Mouse (Mus musculus) gastrocnemius, postnatal 36 days (tissue): ENCODE measurements around the gene Hlcs. TPM values are rescaled to one million over a fixed set of nuclear protein-coding genes. Genes with fewer than 3 reads are reported as not detected.
"Not testable (repeated sequence)": the region's sequence is repeated elsewhere in the genome, so short reads cannot be mapped to it uniquely, and the experiment has no call there.

Experiments used
- DNase-seq, 2 experiments: peaks; one replicate each; pipeline ENCODE4 v3.0.0; 2022
- intact Hi-C: fragments of 180-260 bp; cut with DNase I; formaldehyde crosslinking; loops from one replicate; pipeline ENCODE4 v1.15.1; 2025
- long read RNA-seq, 2 experiments: library from polyadenylated mRNA; stranded (forward); transcript quantifications; one replicate each; pipeline ENCODE4 v2.0.0; 2021
- total RNA-seq, 2 experiments: library from RNA; stranded (reverse); gene quantifications; 2 replicates each; pipeline ENCODE4 v1.2.3; 2021

Hlcs gene
- total RNA-seq, result 1 to 10 TPM; 6.5 to 6.8 TPM
- long read RNA-seq, experiment 1, full-length matches to known transcripts, result 2 of 4 reads
- long read RNA-seq, experiment 1, partial matches to known transcripts, result 0 of 4 reads
- long read RNA-seq, experiment 1, other reads (novel, unspliced or antisense), result 2 of 4 reads
- long read RNA-seq, experiment 2, partial matches to known transcripts, result 0 of 1 reads
- long read RNA-seq, experiment 2, other reads (novel, unspliced or antisense), result 1 of 1 reads

- DNase-seq, result peak; percentile 98 to 99
- intact Hi-C loops, result no loop called here
Observed at GRCm38 (mm10) chr16:94313229-94314030, at the start of gene Hlcs. Hlcs (minus strand) TSS chr16:94313571.

GRCm38 (mm10) chr16:94362174-94362873, 49.0 kb upstream of the Hlcs start:
- DNase-seq, result no peak
- intact Hi-C loops, result no loop called here

- intact Hi-C loops, result no loop called here
- DNase-seq, result no peak
Observed at GRCm38 (mm10) chr16:94360578-94361350, 47.4 kb upstream of the Hlcs start.

- no peak for DNase-seq
- intact Hi-C loops, result no loop called here
Observed at GRCm38 (mm10) chr16:94358091-94358490, 44.7 kb upstream of the Hlcs start.

- DNase-seq, result no peak
- intact Hi-C loops, result no loop called here
Observed at GRCm38 (mm10) chr16:94356776-94357494, 43.6 kb upstream of the Hlcs start.

- no peak for DNase-seq
- intact Hi-C loops, result no loop called here
Observed at GRCm38 (mm10) chr16:94356046-94356445, 42.7 kb upstream of the Hlcs start.

GRCm38 (mm10) chr16:94354450-94354849, 41.1 kb upstream of the Hlcs start:
- no peak for DNase-seq
- intact Hi-C loops, result no loop called here

GRCm38 (mm10) chr16:94350287-94350677, 36.9 kb upstream of the Hlcs start:
- intact Hi-C loops, result no loop called here
- no peak for DNase-seq

- intact Hi-C loops, result no loop called here
- DNase-seq, result no peak
Observed at GRCm38 (mm10) chr16:94349588-94350286, 36.4 kb upstream of the Hlcs start.

GRCm38 (mm10) chr16:94348779-94349178, 35.4 kb upstream of the Hlcs start:
- intact Hi-C loops, result no loop called here
- no peak for DNase-seq

GRCm38 (mm10) chr16:94347080-94347731, 33.8 kb upstream of the Hlcs start:
- intact Hi-C loops, result no loop called here
- DNase-seq, result no peak

- intact Hi-C loops, result no loop called here
Observed at GRCm38 (mm10) chr16:94345733-94346132, 32.4 kb upstream of the Hlcs start.

GRCm38 (mm10) chr16:94339164-94340160, 26.1 kb upstream of the Hlcs start:
- DNase-seq, intact Hi-C loops: not testable (repeated sequence)

More at GRCm38 (mm10) chr16:94345733-94346132, 32.4 kb upstream of the Hlcs start:
- no peak for DNase-seq

GRCm38 (mm10) chr16:94335656-94336055, 22.3 kb upstream of the Hlcs start:
- intact Hi-C loops, result no loop called here
- DNase-seq, result no peak

- peak; percentile 47 to 53 for DNase-seq
- intact Hi-C loops, result loop anchor here (5.0 kb wide), 1 partner anchor 65 kb away; no protein-coding TSS in a partner anchor
Observed at GRCm38 (mm10) chr16:94331886-94332252, 18.5 kb upstream of the Hlcs start.

GRCm38 (mm10) chr16:94331233-94331885, 18.0 kb upstream of the Hlcs start:
- DNase-seq, result no peak
- intact Hi-C loops, result loop anchor here (5.0 kb wide), 1 partner anchor 64 kb away; no protein-coding TSS in a partner anchor

- no peak for DNase-seq
- intact Hi-C loops, result loop anchor here (5.0 kb wide), 1 partner anchor 63 kb away; no protein-coding TSS in a partner anchor
Observed at GRCm38 (mm10) chr16:94330429-94330828, 17.1 kb upstream of the Hlcs start.
